Mouse (Mus musculus) regulatory T cell (primary cell): ENCODE measurements around the gene Galnt17.

Experiments
- in situ Hi-C: fragments of 300-600 bp; cut with MboI, MseI; formaldehyde crosslinking; loops from one replicate; pipeline ENCODE4 v1.15.1; 2025; ENCODE audit warnings: high pct_unique_total_duplicates

The Galnt17 gene

DNA sequence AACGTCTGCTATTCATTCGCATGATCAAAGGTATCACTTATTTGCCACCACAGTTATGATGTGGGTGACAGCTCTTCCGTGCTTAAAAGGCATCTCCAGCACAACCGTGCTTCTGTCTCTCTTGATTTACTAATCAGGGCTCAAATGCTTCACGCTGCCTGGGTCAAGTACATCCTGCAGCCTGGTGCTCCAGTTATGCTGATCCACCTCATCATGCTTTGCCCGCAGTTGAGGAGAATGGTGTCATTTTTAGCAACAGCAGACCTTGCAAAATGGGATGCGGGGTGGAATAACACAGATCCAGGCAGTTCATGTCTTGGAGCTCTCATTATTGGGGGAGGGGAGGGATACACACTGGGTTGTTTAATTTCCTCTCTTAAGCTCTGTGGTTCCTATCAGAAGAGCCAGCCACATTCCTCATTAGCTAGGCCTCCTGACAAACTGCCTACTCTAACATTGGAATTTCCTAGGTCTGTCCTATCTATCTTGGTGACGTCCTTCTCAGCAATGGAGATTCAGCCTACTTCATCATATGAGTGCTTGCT, 187.9 kb downstream of the Galnt17 start:
- in situ Hi-C loops = loop anchor here (25.0 kb wide), 1 partner anchor 1433 kb away; no protein-coding TSS in a partner anchor

DNA sequence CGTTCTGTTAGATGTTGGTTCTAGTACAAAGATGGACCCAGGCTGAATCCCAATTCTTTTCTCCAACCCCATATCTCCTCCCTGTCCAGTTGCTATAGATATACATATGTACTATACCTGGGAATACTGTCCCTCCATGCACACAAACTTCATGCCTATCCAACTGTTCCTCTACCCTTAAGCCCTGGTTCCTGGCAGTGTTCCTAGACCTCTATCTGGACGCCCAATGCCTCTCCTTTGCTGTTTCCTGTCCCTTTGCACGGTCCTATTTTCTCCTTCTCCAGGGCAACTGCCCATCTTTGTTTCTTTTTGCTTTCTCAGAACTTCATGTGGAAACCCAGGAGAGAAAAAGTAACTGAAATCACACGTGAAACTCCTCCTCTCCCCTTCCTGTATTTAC, 188.4 kb downstream of the Galnt17 start:
- in situ Hi-C loops = loop anchor here (25.0 kb wide), 1 partner anchor 1433 kb away; no protein-coding TSS in a partner anchor

DNA sequence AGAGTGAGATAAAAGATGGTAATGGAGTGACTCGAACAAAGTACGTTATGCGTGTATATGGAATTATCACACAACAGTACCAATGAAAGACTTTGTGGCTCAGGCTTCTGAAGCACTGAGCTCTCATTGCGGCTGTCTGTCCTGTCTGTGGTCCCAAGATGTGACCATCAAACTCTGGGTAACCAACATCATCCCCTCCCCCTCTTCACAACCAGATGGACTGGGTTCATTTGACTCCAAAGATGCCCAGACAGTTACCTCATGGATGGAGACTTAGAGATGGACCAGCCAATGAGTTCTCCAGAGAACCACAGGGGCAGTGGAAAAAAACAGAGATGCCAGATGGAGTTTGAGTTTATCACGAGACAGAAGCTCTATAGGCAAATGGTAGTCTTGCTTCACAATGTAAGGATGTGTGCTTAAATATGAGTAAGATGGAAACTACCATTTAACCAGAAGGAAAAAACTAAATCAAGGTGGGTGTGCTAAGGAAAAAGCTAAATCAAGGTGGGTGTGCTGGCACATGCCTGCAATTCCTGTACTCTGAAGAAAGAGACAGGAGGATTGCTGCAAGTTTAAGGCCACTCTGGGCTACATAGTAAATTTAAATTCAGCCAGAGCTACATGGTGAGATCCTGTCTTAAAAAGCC, 190.8 kb downstream of the Galnt17 start:
- in situ Hi-C loops = loop anchor here (25.0 kb wide), 1 partner anchor 1430 kb away; no protein-coding TSS in a partner anchor

DNA sequence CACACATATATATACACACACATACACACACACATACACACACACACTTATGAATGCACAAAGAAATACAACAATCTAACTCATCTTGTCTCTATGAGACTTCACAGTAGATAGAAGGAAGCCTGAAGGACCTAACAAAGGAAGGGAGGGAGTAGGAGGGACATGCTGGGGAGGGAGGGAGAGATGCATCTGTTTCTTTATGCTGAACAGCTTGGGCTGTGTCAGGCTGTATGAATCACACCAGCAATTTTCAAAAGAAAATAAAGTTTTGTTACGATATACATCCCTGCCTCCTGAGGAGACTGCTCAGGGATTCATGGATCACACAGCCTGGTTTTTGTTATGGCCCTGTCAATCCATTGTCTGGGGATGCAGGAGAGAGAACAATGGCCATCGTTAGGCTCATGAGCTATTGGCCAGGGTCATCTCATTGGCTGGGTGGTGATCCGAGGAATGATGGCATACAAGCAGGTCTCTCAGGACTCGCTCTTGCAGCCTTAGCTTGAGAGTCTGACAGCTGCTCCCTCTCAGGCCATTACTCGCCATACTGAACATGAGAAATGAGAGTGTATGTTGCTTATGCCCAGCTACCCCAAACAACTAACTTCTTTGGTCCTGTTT, 194.3 kb downstream of the Galnt17 start:
- in situ Hi-C loops = loop anchor here (25.0 kb wide), 1 partner anchor 1427 kb away; no protein-coding TSS in a partner anchor

DNA sequence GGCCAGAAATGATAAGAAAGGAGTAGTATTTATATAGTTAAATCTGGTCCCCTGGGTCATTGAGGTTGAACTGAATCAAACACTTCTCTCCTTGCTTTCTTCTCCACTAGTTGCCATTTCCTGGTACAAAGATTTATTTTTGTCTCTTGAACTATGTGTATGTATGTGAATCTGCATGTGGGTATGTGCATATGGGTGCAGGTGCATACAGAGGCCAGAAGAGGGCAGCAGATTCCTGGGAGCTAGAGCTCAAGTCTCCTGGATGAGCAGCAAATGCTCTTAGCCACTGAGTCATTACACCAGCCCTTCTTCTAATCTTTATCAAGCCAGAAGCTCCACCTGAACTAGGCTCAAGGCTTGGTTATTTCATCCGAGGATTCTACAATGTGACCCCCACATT, 201.1 kb downstream of the Galnt17 start:
- in situ Hi-C loops = loop anchor here (25.0 kb wide), 1 partner anchor 1420 kb away; no protein-coding TSS in a partner anchor

DNA sequence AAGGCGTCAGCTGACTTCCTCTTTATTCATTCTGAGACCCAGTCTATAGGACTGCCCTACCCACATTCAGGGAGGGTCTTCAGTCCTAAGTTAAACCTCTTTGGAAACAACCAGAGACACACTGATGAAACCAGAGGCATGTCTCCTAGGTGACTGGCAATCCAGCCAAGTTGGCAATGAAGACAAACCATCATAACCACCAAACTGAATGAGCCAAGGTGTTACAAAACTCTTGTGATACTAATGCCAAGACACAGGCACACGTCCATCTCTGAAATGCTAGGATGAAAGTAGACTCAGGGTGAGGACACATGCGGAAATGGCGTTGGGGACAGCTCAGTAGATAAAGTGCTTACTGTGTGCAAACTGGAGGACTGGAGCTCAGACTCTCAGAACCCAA, 211.5 kb downstream of the Galnt17 start:
- in situ Hi-C loops = no loop called here

DNA sequence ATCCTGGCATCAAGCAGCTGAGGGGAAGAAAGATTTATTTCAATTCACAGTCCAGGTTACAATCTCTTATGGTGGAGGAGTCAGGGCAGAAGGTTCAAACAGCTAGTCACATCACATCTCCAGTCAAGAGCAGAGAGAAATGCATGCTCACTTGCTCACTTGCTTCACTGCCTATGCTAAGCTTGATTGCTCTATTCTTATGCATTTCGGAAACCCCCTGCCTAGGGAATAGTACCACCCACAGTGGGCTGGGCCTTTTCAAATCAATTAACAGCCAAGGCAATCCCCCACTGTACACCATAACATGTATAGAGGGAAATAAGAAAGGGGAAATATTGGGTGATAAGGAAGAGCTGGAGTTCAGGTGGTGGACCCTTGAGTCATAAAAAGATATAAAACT, 212.7 kb downstream of the Galnt17 start:
- in situ Hi-C loops = no loop called here

DNA sequence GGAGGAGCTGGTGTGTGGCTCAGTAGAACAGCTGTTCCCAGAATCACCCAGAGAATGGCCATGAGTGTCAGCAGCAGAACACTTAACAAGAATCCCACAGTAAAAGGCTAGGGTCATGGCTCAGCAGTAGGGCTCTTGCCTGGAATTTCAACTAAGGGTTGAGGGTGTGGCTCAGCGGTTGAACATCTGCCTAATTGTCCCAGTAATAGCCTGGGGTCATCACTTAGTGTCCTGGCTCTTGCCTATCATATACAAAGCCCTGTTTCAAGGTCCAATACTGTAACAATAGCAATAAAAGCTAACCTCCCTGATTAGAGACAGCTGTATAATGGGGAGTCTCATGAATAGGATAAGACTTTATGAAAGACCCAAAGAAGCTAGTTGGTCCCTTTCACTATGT, 213.5 kb downstream of the Galnt17 start:
- in situ Hi-C loops = no loop called here

DNA sequence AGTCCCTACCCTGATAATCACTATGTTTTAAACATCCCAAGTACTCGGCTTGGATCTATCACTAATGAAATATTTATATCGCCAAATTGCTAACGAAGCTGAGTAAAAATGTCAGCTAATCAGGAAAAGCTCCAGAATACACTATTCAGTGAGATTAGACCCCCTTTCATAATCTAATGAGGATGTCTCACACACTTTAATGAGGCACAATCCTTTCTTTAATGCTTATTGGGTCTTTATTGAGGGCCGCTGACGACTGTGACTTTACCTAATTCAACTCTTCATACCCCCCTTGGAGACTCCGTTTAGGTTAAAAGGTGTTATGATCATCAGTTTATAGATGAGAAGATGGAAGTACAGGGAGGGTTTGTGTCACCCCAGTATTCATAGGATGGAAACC, 214.2 kb downstream of the Galnt17 start:
- in situ Hi-C loops = no loop called here

DNA sequence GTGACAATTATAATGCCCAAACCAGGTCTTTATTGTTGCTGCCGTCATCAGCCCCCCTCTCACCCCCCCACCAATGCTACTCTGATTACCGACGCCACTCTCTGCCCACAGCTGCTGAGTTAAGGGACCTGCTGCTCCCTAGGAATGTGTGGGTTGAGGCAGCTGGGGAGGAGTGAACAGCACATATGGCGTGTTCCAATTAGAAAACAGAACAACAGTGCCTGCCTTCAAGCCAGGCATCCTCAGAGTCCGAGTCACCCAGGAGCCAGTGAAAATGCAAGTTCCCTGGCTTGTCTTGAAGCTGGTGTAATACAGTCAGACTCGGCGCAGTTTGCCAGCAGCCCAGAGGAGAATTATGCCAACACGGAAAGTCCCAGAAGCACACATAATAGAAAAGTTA, 218.4 kb downstream of the Galnt17 start:
- in situ Hi-C loops = no loop called here

DNA sequence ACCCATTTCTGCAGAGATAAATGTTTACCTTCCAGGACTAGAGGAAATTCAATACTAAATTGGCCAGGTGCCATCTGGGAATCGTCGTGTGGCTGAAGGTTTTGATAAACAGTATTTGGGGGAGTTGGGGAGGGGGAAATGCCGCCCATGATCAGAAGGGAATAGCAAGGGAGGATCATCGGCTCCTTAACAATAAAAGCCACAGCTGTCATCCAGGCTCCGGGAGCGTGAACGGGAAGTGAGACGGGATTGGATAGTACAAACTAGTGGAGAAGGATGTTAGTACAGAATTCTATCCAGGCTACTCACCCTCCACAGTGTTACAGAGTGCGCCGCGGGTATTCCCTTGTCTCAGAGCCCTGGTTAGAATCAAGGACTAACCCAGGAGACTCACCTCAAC, 219.4 kb downstream of the Galnt17 start:
- in situ Hi-C loops = no loop called here

DNA sequence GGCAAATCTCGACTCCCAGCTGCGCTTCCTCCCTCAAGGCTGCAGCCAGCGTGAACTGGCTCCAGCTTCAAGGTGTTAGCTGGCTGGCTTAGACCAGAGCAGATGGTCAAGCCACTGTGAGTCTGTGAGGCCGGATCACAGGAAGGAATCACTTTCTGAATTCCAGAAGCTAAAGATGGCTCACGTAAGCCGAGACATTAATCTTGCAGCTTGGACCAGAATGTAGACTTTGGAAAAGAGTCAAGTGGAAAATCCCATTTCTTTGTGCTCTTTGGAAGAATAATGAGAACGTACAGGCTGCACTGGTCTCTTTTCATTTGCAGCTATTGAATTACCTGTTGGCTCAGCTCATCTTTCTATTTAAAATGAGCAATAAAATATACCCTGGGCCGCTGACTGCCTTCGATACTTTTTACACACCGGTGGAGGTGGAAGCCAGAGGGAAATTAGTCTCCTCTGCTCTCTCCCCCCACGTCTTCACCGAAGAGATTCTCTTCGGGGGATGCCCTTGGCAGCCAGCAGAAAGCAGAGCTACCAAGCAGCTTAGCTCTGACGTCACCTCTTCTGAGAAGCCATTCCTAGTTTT, 225.1 kb downstream of the Galnt17 start:
- in situ Hi-C loops = no loop called here

DNA sequence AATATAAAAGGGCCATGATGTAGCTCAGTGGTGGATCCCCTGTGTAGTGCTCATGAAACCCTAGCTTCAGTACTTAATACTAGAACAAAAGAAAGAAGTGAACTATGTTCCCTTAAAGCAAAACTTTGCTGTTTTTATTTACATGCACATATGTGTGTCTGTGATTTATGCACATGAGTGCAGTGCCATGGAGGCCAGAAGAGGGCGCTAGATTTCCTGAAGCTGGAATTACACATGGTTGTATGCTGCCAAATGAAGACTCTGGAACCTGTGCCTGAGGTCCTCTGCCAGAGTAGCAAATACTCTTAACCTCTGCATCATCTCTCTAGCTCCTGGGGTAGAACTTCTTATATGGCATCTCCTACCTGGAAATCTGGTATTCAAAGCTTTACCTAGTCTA, 230.6 kb downstream of the Galnt17 start:
- in situ Hi-C loops = no loop called here

DNA sequence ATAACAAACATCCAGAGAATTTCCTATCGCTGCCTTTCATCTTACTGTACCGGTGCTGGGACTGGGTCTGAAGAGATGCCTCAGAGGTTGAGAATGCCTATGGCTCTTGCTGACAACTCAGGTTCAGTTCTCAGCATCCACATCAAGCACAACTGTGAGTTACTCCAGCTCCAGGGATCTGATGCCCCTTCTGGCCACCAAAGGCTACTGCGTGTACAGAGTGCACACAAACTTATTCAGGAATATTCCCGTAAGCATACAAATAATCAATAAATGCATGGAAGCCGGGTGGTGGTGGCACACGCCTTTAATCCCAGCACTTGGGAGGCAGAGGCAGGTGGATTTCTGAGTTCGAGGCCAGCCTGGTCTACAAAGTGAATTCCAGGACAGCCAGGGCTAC, 232.5 kb downstream of the Galnt17 start:
- in situ Hi-C loops = no loop called here

DNA sequence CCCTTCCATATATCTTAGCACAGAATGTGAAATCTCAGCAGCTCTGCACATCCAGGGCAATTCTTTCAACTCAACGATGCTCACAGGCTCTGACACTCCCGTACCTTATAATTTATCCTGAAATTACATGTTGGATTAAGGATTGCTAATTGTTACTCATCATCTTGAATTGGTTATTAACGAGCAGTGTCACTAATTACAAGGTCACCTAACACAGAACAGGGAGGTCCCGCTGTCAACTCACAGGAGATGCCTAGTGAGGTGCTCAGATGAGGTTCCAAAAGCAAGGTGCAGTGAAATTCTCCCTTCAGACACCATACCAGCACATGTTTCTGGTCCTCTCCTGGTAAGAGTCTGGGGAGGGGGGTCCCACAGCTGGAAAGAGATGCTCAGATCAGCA, 234.0 kb downstream of the Galnt17 start:
- in situ Hi-C loops = no loop called here

DNA sequence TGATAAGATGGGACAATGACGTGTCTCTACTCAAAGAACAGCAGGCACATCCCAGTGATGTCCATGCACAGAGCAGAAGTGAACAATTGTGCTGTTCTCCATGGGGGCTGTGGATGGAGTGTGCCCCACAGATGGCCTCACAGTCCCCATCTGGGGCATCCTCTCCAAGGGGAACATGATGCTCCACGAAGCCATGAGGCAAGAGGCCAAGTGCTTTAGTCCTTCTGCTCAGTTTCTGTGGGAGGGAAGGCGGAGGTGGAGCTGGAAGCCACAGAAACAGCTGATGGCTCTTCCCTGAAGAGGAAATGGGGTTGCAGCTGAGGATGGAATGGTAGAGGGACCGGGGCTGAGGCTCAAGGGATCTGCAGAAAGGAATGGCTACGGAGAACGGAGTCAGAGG, 243.1 kb downstream of the Galnt17 start:
- in situ Hi-C loops = no loop called here

DNA sequence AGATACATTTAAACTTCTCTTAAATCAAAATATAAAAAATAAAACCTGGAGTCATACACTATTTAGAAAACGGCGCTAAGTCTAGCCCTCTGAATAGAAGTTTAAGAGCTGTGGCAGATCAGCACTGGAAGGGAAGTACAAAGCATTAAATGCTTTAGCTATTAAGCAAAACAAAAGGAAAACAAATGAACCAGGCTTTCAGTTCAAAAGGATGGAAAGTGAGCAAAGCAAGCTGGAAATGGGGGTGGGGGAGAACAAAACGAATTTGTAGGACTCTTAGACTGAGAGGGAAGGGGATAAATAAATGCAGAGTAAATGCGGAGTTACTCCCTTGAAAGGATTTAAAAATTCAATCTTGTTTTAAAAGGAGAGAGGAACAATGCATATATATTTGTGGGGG, 259.8 kb downstream of the Galnt17 start:
- in situ Hi-C loops = no loop called here

DNA sequence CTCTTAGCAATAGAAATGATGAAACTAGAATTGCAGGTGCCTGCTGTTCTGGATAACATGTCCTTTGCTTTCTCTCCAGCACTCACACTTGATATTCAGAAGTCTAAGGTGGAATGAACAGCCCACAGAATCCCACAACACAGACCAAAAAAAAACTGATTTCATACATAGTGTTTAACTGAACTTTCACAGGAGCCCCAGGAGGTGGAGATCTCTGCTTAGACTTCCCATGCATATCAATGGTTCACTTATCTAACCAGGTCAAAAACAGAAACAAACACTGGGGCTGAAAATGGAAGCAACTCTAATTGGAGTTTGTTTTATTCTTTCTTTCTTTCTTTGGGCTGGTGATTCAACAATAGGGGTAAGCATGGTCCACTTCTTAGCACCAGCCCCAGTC, 265.2 kb downstream of the Galnt17 start:
- in situ Hi-C loops = no loop called here

DNA sequence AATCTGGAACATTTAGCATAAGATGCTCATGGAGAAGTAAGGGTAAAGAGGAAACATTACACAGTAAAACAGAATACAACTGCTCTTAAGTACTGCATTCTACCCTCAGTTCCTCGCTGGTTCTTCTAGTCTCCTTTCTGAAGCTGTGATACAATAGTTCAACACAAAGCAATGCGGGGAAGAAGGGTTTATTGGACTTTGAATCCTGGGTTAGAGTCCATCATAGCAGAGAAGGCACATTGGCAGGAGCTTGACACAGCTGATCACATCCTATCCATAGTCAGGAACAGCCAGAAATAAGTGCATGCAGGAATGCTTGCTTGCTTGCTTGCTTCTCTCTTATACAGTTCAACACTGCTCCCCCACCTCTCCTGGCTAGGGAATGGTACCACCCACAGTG, 267.9 kb downstream of the Galnt17 start:
- in situ Hi-C loops = no loop called here

DNA sequence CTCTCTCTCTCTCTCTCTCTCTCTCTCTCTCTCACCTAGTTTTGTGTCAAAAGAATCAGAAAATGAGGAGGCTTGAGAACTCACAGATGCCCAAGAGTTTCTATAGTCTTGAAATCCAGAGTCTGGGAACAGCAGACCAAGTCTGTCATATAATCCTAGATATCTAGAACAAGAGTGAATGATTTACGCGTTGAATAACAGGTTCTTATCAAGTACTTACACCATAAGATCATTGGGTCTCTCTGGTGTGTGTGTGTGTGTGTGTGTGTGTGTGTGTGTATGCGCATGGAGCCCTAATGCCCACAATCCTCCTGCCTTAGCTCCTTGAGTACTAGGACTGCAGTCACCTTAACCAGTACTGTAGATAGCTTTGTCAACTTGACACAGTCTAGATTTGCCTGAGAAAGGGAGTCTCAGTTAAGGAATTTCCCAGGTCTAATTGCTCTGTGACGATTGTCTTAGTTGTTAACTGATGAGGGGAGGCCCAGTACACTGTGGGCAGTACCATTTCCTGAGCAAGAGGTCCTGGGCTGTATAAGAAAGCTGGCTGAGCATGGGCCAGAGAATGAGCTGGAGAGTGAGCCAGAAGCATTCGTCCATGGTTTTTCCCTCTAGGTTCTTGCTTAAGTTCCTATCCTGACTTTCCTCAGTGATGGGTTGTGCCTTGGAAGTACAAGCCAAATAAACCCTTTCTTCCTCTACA, 268.5 kb downstream of the Galnt17 start:
- in situ Hi-C loops = no loop called here

DNA sequence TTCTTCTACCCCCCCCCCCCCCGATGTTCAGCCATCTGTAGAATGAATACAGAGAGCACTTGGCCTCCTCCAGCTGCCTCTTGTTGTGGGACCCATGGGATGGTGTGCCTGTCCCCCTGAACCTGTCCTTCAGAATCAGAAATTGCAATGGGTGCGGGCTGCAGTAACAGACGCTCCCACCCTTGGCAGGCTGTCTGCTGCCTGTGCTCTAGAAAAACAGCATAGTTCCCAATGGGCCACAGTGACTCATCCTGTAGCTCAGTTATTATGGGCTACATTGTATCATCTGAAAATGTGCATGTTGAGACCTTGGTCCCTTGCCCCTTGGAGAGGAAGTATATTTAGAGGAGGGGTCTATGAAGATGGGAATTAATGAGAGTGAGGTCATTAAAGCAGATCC, 283.8 kb downstream of the Galnt17 start:
- in situ Hi-C loops = no loop called here

DNA sequence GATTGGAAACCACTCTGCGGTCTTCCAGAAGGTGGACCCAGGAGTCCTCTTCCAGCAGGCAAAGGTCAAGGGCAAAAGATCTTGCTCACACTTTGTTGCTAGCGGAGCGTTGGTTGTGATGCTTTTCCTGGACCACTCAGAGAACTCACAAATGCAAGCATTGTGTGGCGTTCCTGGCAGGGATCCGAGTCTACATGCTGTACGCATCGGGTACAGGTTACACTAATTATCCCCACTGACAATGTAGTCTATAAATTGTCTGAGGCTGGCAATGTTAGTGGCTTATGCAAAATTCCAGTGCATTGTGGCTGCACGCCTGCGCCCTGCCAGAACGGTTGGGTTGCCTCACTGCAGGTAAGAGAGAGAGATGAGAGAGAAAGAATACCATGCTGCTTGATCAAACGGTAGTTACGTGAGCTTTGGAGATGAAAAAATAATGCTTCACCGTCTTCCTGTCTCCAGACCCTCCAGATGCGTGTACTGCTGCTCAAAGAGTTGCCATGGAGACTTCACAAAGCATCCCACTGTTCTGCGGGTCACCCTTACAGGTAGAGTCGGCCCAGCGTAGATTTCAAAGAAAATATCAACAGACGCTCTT, 285.8 kb downstream of the Galnt17 start:
- in situ Hi-C loops = no loop called here
